In the genomic region with DNA sequence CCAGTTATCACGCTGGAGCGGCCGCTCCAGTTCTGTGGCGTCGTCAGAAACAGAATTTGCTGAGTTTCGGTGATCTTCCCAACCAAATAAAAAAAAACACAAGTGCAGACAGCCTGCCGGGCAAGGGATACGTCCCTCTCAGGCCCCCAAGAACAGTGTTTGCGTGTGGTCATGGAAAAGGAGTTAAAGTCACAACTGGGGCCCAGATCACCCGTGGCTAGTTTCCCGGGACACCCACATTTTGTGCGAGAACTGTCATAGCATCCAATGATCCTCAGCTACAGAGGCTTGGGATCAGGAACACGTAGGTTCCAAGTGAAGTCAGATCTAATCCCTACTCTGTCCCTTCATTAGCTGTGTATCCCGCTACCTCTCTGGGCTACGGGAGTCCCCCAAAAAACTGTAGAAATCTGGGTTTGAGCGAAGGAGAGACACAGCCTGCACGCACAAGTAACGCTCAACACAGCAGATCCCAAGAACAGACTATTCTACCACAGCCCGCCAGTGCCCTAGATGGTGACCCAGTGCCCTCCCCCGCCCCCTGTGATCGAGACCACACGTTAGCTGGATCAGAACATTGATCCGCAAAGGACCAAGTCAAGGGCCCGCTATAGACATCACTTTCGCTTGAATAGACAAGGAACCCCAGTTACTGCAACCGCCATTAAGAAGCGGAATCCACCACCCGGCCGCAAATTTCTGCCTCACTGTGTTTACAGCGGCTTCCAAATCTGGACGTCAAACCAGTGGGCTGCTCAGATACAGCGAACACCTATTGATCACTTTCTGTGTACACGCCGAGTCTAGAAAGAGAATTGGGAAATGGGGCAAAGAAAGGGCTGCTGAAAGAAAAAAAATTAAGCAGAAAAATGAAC, we compare ENCODE assay signal across 12 mouse cellular contexts. TPM values are rescaled to one million over a fixed set of nuclear protein-coding genes. Genes with fewer than 3 reads are reported as not detected.
DNase-seq lines count a peak whose midpoint lies in the region; ATAC-seq and TF ChIP-seq lines count a peak whose summit lies in the region.
"Had no signal": no experiment of that assay in that cellular context is flagged by ENCODE, and none has a peak within 500 bp of the region (broad histone marks: within the 10 kb centered on the region; RNA-seq: fewer than 3 reads in every experiment).

No protein-coding gene starts in this region.

- 5% methylated on average over 34 of the region's 34 CpGs for WGBS in heart, embryonic 10.5 days
- 2% methylated on average over 34 of the region's 34 CpGs for WGBS in midbrain, embryonic 14.5 days
- 6% methylated on average over 34 of the region's 34 CpGs for WGBS in midbrain, postnatal 0 days
- WGBS in hindbrain, embryonic 12.5 days = 3% methylated on average over 34 of the region's 34 CpGs
- WGBS in neural tube, embryonic 11.5 days = 2% methylated on average over 34 of the region's 34 CpGs

- H3K9me3 ChIP-seq in heart, embryonic 10.5 days = no peaks in the 10 kb centered on the region
- H3K9me3 ChIP-seq in midbrain, embryonic 14.5 days (ENCODE audit: control insufficient read depth, low read length) = no peaks in the 10 kb centered on the region
- no peaks in the 10 kb centered on the region for H3K9me3 ChIP-seq in midbrain, postnatal 0 days (ENCODE audit: low read length)
- H3K9me3 ChIP-seq in hindbrain, embryonic 12.5 days (replicated peaks) = no peaks in the 10 kb centered on the region
- no peaks in the 10 kb centered on the region for H3K9me3 ChIP-seq in neural tube, embryonic 11.5 days (ENCODE audit: control insufficient read depth, low read length)

- peaks cover 98% of the 10 kb centered on the region for H3K27me3 ChIP-seq in heart, embryonic 10.5 days (ENCODE audit: insufficient read depth, poor library complexity, severe bottlenecking)
- H3K27me3 ChIP-seq in midbrain, embryonic 14.5 days (ENCODE audit: control insufficient read depth, insufficient read depth, low read length) = peaks cover 82% of the 10 kb centered on the region
- H3K27me3 ChIP-seq in midbrain, postnatal 0 days (ENCODE audit: insufficient read depth, low read length) = peaks cover 87% of the 10 kb centered on the region
- H3K27me3 ChIP-seq in hindbrain, embryonic 12.5 days = peaks cover 88% of the 10 kb centered on the region
- H3K27me3 ChIP-seq in neural tube, embryonic 11.5 days (ENCODE audit: control insufficient read depth, insufficient read depth, low read length) = peaks cover 77% of the 10 kb centered on the region

- H3K27ac ChIP-seq in heart, embryonic 10.5 days = no peak overlapping the region
- no peak overlapping the region for H3K27ac ChIP-seq in midbrain, embryonic 14.5 days (replicated peaks; ENCODE audit: low read depth, low read length)
- no peak overlapping the region for H3K27ac ChIP-seq in midbrain, postnatal 0 days (ENCODE audit: low read depth, low read length)
- H3K27ac ChIP-seq in hindbrain, embryonic 12.5 days = no peak overlapping the region
- H3K27ac ChIP-seq in neural tube, embryonic 11.5 days (ENCODE audit: low read depth, low read length) = no peak overlapping the region

- TF ChIP-seq CTCF in midbrain, postnatal 0 days (IDR thresholded peaks at IDR 0.05) = no peak

- H3K4me1 ChIP-seq in heart, embryonic 10.5 days = peaks cover 30% of the 10 kb centered on the region
- H3K4me1 ChIP-seq in midbrain, embryonic 14.5 days (ENCODE audit: control insufficient read depth, insufficient read depth, low read length) = no peaks in the 10 kb centered on the region
- no peaks in the 10 kb centered on the region for H3K4me1 ChIP-seq in midbrain, postnatal 0 days (ENCODE audit: insufficient read depth, low read length)
- peaks cover 23% of the 10 kb centered on the region for H3K4me1 ChIP-seq in hindbrain, embryonic 12.5 days
- peaks cover 14% of the 10 kb centered on the region; the same call in 1 of the 2 replicates for H3K4me1 ChIP-seq in neural tube, embryonic 11.5 days (ENCODE audit: control insufficient read depth, insufficient read depth, low read length)

- no peaks in the 10 kb centered on the region for H3K36me3 ChIP-seq in heart, embryonic 10.5 days
- H3K36me3 ChIP-seq in midbrain, embryonic 14.5 days (ENCODE audit: control insufficient read depth, insufficient read depth, low read length) = no peaks in the 10 kb centered on the region
- H3K36me3 ChIP-seq in midbrain, postnatal 0 days (ENCODE audit: insufficient read depth, low read length) = no peaks in the 10 kb centered on the region
- H3K36me3 ChIP-seq in hindbrain, embryonic 12.5 days = no peaks in the 10 kb centered on the region
- H3K36me3 ChIP-seq in neural tube, embryonic 11.5 days (ENCODE audit: control insufficient read depth, insufficient read depth, low read length) = no peaks in the 10 kb centered on the region

- no peak for ATAC-seq in midbrain, embryonic 14.5 days (ENCODE audit: low FRiP score, low TSS enrichment)
- no peak for ATAC-seq in midbrain, postnatal 0 days (ENCODE audit: low FRiP score)
- ATAC-seq in hindbrain, embryonic 12.5 days (ENCODE audit: low FRiP score) = no peak
- no peak for ATAC-seq in neural tube, embryonic 11.5 days (ENCODE audit: insufficient read depth, low FRiP score, low TSS enrichment)

- H3K4me3 ChIP-seq in heart, embryonic 10.5 days = peak overlapping the region; percentile 54
- H3K4me3 ChIP-seq in midbrain, embryonic 14.5 days (replicated peaks; ENCODE audit: low read depth, low read length) = no peak overlapping the region
- no peak overlapping the region for H3K4me3 ChIP-seq in midbrain, postnatal 0 days (ENCODE audit: low read depth, low read length)
- H3K4me3 ChIP-seq in hindbrain, embryonic 12.5 days = no peak overlapping the region
- 0 out of 2 replicates have a peak overlapping the region, but pooled peaks have one; percentile 4 for H3K4me3 ChIP-seq in neural tube, embryonic 11.5 days (ENCODE audit: low read depth, low read length)

- no peak overlapping the region for H3K4me2 ChIP-seq in midbrain, embryonic 14.5 days (ENCODE audit: low read length)
- H3K4me2 ChIP-seq in midbrain, postnatal 0 days (ENCODE audit: low read depth, low read length, poor library complexity, severe bottlenecking) = no peak overlapping the region
- peak overlapping the region; percentile 26 for H3K4me2 ChIP-seq in hindbrain, embryonic 12.5 days (replicated peaks)
- H3K4me2 ChIP-seq in neural tube, embryonic 11.5 days (ENCODE audit: low read depth) = peak overlapping the region; percentile 40

- DNase-seq in heart, embryonic 10.5 days (ENCODE audit: low spot score) = no peak
- DNase-seq in heart, adult 18-20 months = no peak
- DNase-seq in midbrain, embryonic 14.5 days = peak; percentile 40
- DNase-seq in midbrain, postnatal 0 days (ENCODE audit: low spot score) = no peak
- peak; percentile 54 for DNase-seq in neural tube, embryonic 11.5 days (ENCODE audit: low spot score)
- no peak for DNase-seq in left cerebral cortex, adult 18-20 months (ENCODE audit: low spot score in 2 of 2)
- DNase-seq in spleen, postnatal 4 days (ENCODE audit: low spot score in 2 of 2) = no peak
- DNase-seq: adrenal gland, postnatal 36 days; cerebellum, adult 8-10 months; lung, embryonic 14.5 days had no signal

- H3K9ac ChIP-seq in midbrain, embryonic 14.5 days (replicated peaks; ENCODE audit: low read length) = no peak overlapping the region
- H3K9ac ChIP-seq in midbrain, postnatal 0 days (replicated peaks; ENCODE audit: low read length, poor library complexity, severe bottlenecking) = no peak overlapping the region
- H3K9ac ChIP-seq in hindbrain, embryonic 12.5 days = no peak overlapping the region
- H3K9ac ChIP-seq in neural tube, embryonic 11.5 days (ENCODE audit: low read length) = no peak overlapping the region
- H3K9ac ChIP-seq: lung, embryonic 14.5 days had no signal

RNA-seq across cellular contexts. Expression of gene Msx1, which starts 6.5 kb away (rescaled TPM):
- polyA plus RNA-seq in heart, embryonic 10.5 days (2016; fragmentation: Nextera tagmentation; extraction: Ambion mirVana) = 36.6 and 65.2 TPM in 2 replicates
- 1 to 10 TPM; 2.0 to 2.6 TPM for total RNA-seq in heart, adult 18-20 months (2021)
- polyA plus RNA-seq in midbrain, embryonic 14.5 days (2014; fragmentation: Nextera tagmentation; extraction: Ambion mirVana) = 5.9 and 13.3 TPM in 2 replicates
- total RNA-seq in midbrain, postnatal 0 days (2014; rRNA removed) = 12.2 and 12.3 TPM in 2 replicates
- 8.0 and 8.3 TPM in 2 replicates for polyA plus RNA-seq in midbrain, postnatal 0 days (2015; fragmentation: Nextera tagmentation; extraction: Ambion mirVana)
- 95.6 and 118 TPM in 2 replicates for polyA plus RNA-seq in hindbrain, embryonic 12.5 days (2016; fragmentation: Nextera tagmentation; extraction: Ambion mirVana)
- polyA plus RNA-seq in neural tube, embryonic 11.5 days (2014; fragmentation: Nextera tagmentation; extraction: Ambion mirVana) = 55.2 and 56.5 TPM in 2 replicates
- total RNA-seq in left cerebral cortex, adult 18-20 months (2021) = 1 to 10 TPM; 4.5 to 4.9 TPM
- total RNA-seq: monocyte, adult 5-6 weeks had no signal

Comparison
In these comparisons a context has a peak if more than half of its experiments do, and no peak if none do; other contexts are left out.
1. DNase-seq: peak in midbrain, embryonic 14.5 days (single experiment) and neural tube, embryonic 11.5 days (single experiment); none in heart, embryonic 10.5 days (single experiment), heart, adult 18-20 months (0 of 2), midbrain, postnatal 0 days (single experiment), left cerebral cortex, adult 18-20 months (0 of 2) and spleen, postnatal 4 days (0 of 2).
2. H3K4me3 ChIP-seq: peak in heart, embryonic 10.5 days (single experiment) and neural tube, embryonic 11.5 days (single experiment); none in midbrain, embryonic 14.5 days (single experiment), midbrain, postnatal 0 days (single experiment) and hindbrain, embryonic 12.5 days (single experiment).
3. H3K4me2 ChIP-seq: peak in hindbrain, embryonic 12.5 days (single experiment) and neural tube, embryonic 11.5 days (single experiment); none in midbrain, embryonic 14.5 days (single experiment) and midbrain, postnatal 0 days (single experiment).